Mouse (Mus musculus): ENCODE results near the gene Plxnb3. TPM values are rescaled to one million over a fixed set of nuclear protein-coding genes. Genes with fewer than 3 reads are reported as not detected.
A peak's percentile ranks its signal among the peaks of the same experiment; 100 is the strongest.

Gene Plxnb3
- 4.3 and 4.7 TPM in 2 replicates for polyA plus RNA-seq (2012; ENCODE audit: insufficient read depth, insufficient read length, missing spikeins)

- TF ChIP-seq POLR2A (IDR thresholded peaks at IDR 0.05; ENCODE audit: borderline replicate concordance, low read depth, low read length) (no peak), CTCF (IDR thresholded peaks at IDR 0.05; ENCODE audit: low read depth, low read length) (no peak)
- peaks cover 8% of the 10 kb centered on the region for H3K4me1 ChIP-seq (ENCODE audit: control insufficient read depth, insufficient read depth, low read length)
- no peak within 1 kb of the TSS for H3K27ac ChIP-seq (ENCODE audit: insufficient read depth, low read depth, low read length)
- no peak within 1 kb of the TSS for H3K4me3 ChIP-seq (ENCODE audit: insufficient read depth, low read length)
These were observed at the start of gene Plxnb3 for GRCm38 (mm10) chrX:73756334-73757140. Gene Plxnb3 (plus strand): TSS chrX:73757090.

GRCm38 (mm10) chrX:73715476-73716108 is 41.3 kb upstream of the Plxnb3 start:
- Histone ChIP-seq H3K4me3 (ENCODE audit: insufficient read depth, low read length) (peak overlapping the region; percentile 92), H3K4me1 (ENCODE audit: control insufficient read depth, insufficient read depth, low read length) (peaks cover 16% of the 10 kb centered on the region), H3K27ac (ENCODE audit: insufficient read depth, low read depth, low read length) (peak overlapping the region; percentile 73)
- TF ChIP-seq CTCF (IDR thresholded peaks at IDR 0.05; ENCODE audit: low read depth, low read length) (no peak; the same call in 1 of the 2 replicates), POLR2A (IDR thresholded peaks at IDR 0.05; ENCODE audit: borderline replicate concordance, low read depth, low read length) (no peak)

- Histone ChIP-seq H3K4me3 (ENCODE audit: insufficient read depth, low read length) (peak within 1 kb of the TSS; percentile 92), H3K4me1 (ENCODE audit: control insufficient read depth, insufficient read depth, low read length) (peaks cover 22% of the 10 kb centered on the region), H3K27ac (ENCODE audit: insufficient read depth, low read depth, low read length) (peak within 1 kb of the TSS; percentile 98)
- TF ChIP-seq POLR2A (IDR thresholded peaks at IDR 0.05; ENCODE audit: borderline replicate concordance, low read depth, low read length) (no peak), CTCF (IDR thresholded peaks at IDR 0.05; ENCODE audit: low read depth, low read length) (no peak)
These were observed 40.7 kb upstream of the Plxnb3 start, which contains the start of the genes Bcap31 and Abcd1 for GRCm38 (mm10) chrX:73716109-73716661. Gene Bcap31 (minus strand): TSS chrX:73716175. Gene Abcd1 (plus strand): TSS chrX:73716597.

DNA sequence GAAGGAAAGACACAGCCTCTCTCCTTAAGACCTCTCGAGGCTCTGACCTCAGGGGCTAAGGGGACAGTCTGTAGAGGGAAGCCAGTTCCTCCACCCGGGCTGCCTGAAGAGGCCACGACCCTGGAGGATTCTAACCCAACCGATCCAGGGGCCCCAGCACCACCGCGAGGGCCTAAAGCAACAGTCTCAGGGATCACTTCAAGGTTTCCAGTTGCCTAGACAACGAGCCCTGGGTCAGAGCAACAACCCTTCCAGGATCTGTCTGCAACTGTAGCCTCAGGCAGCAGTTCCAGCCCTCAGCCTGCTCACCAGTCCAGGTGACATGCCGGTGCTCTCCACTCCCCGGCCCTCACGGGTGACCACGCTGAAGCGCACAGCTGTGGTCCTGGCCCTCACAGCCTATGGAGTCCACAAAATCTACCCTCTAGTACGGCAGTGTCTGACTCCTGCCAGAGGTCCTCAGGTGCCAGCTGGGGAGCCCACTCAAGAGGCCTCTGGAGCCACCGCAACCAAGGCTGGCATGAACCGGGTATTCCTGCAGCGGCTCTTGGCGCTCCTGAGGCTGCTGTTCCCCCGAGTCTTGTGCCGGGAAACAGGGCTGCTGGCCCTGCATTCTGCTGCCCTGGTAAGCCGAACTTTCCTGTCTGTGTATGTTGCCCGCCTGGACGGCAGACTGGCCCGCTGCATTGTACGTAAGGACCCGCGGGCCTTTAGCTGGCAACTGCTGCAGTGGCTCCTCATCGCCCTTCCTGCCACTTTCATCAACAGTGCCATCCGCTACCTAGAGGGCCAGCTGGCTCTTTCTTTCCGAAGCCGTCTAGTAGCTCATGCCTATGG is 40.0 kb upstream of the Plxnb3 start:
- no peak for TF ChIP-seq CTCF (IDR thresholded peaks at IDR 0.05; ENCODE audit: low read depth, low read length)
- peak; percentile 63; the same call in 1 of the 2 replicates for TF ChIP-seq POLR2A (IDR thresholded peaks at IDR 0.05; ENCODE audit: borderline replicate concordance, low read depth, low read length)
- peak overlapping the region; percentile 73 for H3K4me3 ChIP-seq (ENCODE audit: insufficient read depth, low read length)
- H3K27ac ChIP-seq (ENCODE audit: insufficient read depth, low read depth, low read length) = peak overlapping the region; percentile 98
- peaks cover 22% of the 10 kb centered on the region for H3K4me1 ChIP-seq (ENCODE audit: control insufficient read depth, insufficient read depth, low read length)

GRCm38 (mm10) chrX:73717667-73718066 is 39.2 kb upstream of the Plxnb3 start:
- peaks cover 22% of the 10 kb centered on the region for H3K4me1 ChIP-seq (ENCODE audit: control insufficient read depth, insufficient read depth, low read length)
- H3K4me3 ChIP-seq (ENCODE audit: insufficient read depth, low read length) = peak overlapping the region; percentile 73
- no peak for TF ChIP-seq POLR2A (IDR thresholded peaks at IDR 0.05; ENCODE audit: borderline replicate concordance, low read depth, low read length)
- H3K27ac ChIP-seq (ENCODE audit: insufficient read depth, low read depth, low read length) = peak overlapping the region; percentile 98

GRCm38 (mm10) chrX:73718271-73718670 is 38.6 kb upstream of the Plxnb3 start:
- Histone ChIP-seq H3K27ac (ENCODE audit: insufficient read depth, low read depth, low read length) (peak overlapping the region; percentile 98), H3K4me3 (ENCODE audit: insufficient read depth, low read length) (peak overlapping the region; percentile 73), H3K4me1 (ENCODE audit: control insufficient read depth, insufficient read depth, low read length) (peaks cover 22% of the 10 kb centered on the region)
- TF ChIP-seq CTCF (IDR thresholded peaks at IDR 0.05; ENCODE audit: low read depth, low read length) (no peak), POLR2A (IDR thresholded peaks at IDR 0.05; ENCODE audit: borderline replicate concordance, low read depth, low read length) (no peak)

- Histone ChIP-seq H3K4me1 (ENCODE audit: control insufficient read depth, insufficient read depth, low read length) (peaks cover 22% of the 10 kb centered on the region), H3K4me3 (ENCODE audit: insufficient read depth, low read length) (peak overlapping the region; percentile 73), H3K27ac (ENCODE audit: insufficient read depth, low read depth, low read length) (peak overlapping the region; percentile 98)
- no peak for TF ChIP-seq POLR2A (IDR thresholded peaks at IDR 0.05; ENCODE audit: borderline replicate concordance, low read depth, low read length)
- no peak for TF ChIP-seq CTCF (IDR thresholded peaks at IDR 0.05; ENCODE audit: low read depth, low read length)
These were observed 38.1 kb upstream of the Plxnb3 start for GRCm38 (mm10) chrX:73718686-73719362.

DNA sequence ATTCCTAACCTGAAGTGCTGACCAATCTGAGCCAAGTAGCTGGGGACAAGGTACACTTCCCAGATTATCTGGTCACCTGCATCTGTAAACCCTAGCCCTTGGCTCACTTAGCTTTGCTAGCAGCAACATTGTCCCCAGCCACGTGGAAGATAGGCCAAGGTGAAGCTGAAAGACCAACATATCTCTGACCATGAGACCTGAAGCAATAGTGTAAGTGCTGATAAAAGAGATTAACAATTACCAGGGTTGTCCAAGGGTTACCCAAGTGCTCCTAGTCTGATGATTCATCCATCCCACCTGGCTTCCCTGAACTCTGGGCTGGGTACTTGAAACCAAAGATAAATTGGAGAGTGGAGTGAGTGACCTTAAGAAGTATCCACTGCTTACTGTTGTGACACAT is 26.0 kb upstream of the Plxnb3 start:
- H3K4me3 ChIP-seq (ENCODE audit: insufficient read depth, low read length) = no peak overlapping the region
- TF ChIP-seq POLR2A (IDR thresholded peaks at IDR 0.05; ENCODE audit: borderline replicate concordance, low read depth, low read length) (no peak), CTCF (IDR thresholded peaks at IDR 0.05; ENCODE audit: low read depth, low read length) (no peak)
- H3K4me1 ChIP-seq (ENCODE audit: control insufficient read depth, insufficient read depth, low read length) = no peaks in the 10 kb centered on the region
- H3K27ac ChIP-seq (ENCODE audit: insufficient read depth, low read depth, low read length) = no peak overlapping the region

GRCm38 (mm10) chrX:73738155-73738554 is 18.7 kb upstream of the Plxnb3 start:
- no peak overlapping the region for H3K27ac ChIP-seq (ENCODE audit: insufficient read depth, low read depth, low read length)
- no peaks in the 10 kb centered on the region for H3K4me1 ChIP-seq (ENCODE audit: control insufficient read depth, insufficient read depth, low read length)
- no peak overlapping the region for H3K4me3 ChIP-seq (ENCODE audit: insufficient read depth, low read length)
- no peak for TF ChIP-seq POLR2A (IDR thresholded peaks at IDR 0.05; ENCODE audit: borderline replicate concordance, low read depth, low read length)
- no peak for TF ChIP-seq CTCF (IDR thresholded peaks at IDR 0.05; ENCODE audit: low read depth, low read length)
